Mouse (Mus musculus): ENCODE measurements at regions not wholly inside any gene's neighbourhood (a gene's known extent, or its start where the extent isn't known, plus 50 kb on each side); places are given as distances from the start of the nearest gene placed in this dataset.

- POLR2A ChIA-PET = no interaction called here
- CTCF ChIA-PET = interaction anchor here in 3 of 4 experiments (0.7 to 1.2 kb wide), 5 partner anchors 9 to 145 kb away, joined by 3 to 5 read pairs (median 4); no protein-coding TSS in a partner anchor
Measured at GRCm38 (mm10) chr14:55168336-55168909, 51.7 kb upstream of the Jph4 start.

- ChIA-PET POLR2A (interaction anchor here in 2 of 4 experiments (0.8 to 0.9 kb wide), 2 partner anchors 8 to 47 kb away, joined by 3 to 4 read pairs; no protein-coding TSS in a partner anchor), CTCF (interaction anchor here in 3 of 4 experiments (0.7 to 1.5 kb wide), 6 partner anchors 7 to 146 kb away, joined by 3 to 12 read pairs (median 4); no protein-coding TSS in a partner anchor)
Measured at GRCm38 (mm10) chr14:55169021-55169855, 52.5 kb upstream of the Jph4 start.

- POLR2A ChIA-PET = interaction anchor here in 2 of 4 experiments (0.8 to 0.9 kb wide), 2 partner anchors 9 to 48 kb away, joined by 3 to 4 read pairs; no protein-coding TSS in a partner anchor
- CTCF ChIA-PET = interaction anchor here in 2 of 4 experiments (0.8 to 1.5 kb wide), 3 partner anchors 8 to 9 kb away, joined by 4 to 12 read pairs (median 4); no protein-coding TSS in a partner anchor
Measured at GRCm38 (mm10) chr14:55169856-55170117, 52.0 kb upstream of the Dhrs2 start.

GRCm38 (mm10) chr14:55171311-55172049, 50.3 kb upstream of the Dhrs2 start:
- POLR2A ChIA-PET = interaction anchor here in 1 of 4 experiments (0.6 to 1.0 kb wide), 2 partner anchors 11 to 254 kb away, joined by 3 to 4 read pairs; no protein-coding TSS in a partner anchor

More at GRCm38 (mm10) chr14:55171311-55172049, 50.3 kb upstream of the Dhrs2 start:
- CTCF ChIA-PET = interaction anchor here in 2 of 4 experiments (0.5 to 1.1 kb wide), 3 partner anchors 9 to 290 kb away, joined by 4 to 6 read pairs (median 4); no protein-coding TSS in a partner anchor

Measured in embryonic stem cell, embryonic (primary cell).